Mouse (Mus musculus): ENCODE data around the gene Gja5.

The Gja5 gene

GRCm38 (mm10) chr3:96904393-96904792 is at the start of gene Gja5:
TSS of gene Gja5 (plus strand) at chr3:96904693.
- peak; percentile 11 for DNase-seq (ENCODE audit: low read depth, low spot score)

- DNase-seq (ENCODE audit: low read depth, low spot score): no peak
These were observed 48.7 kb upstream of the Gja5 start for GRCm38 (mm10) chr3:96855833-96856232.

- DNase-seq (ENCODE audit: low read depth, low spot score): no peak
These were observed 44.0 kb upstream of the Gja5 start for GRCm38 (mm10) chr3:96860498-96860897.

GRCm38 (mm10) chr3:96867863-96868262 is 36.6 kb upstream of the Gja5 start:
- no peak for DNase-seq (ENCODE audit: low read depth, low spot score)

- no peak for DNase-seq (ENCODE audit: low read depth, low spot score)
These were observed 35.9 kb upstream of the Gja5 start for GRCm38 (mm10) chr3:96868566-96868965.

GRCm38 (mm10) chr3:96869091-96869490 is 35.4 kb upstream of the Gja5 start:
- DNase-seq (ENCODE audit: low read depth, low spot score): no peak

- DNase-seq (ENCODE audit: low read depth, low spot score): no peak
These were observed 34.2 kb upstream of the Gja5 start for GRCm38 (mm10) chr3:96870270-96870669.

GRCm38 (mm10) chr3:96871070-96871469 is 33.4 kb upstream of the Gja5 start:
- DNase-seq (ENCODE audit: low read depth, low spot score): no peak

GRCm38 (mm10) chr3:96872501-96872900 is 32.0 kb upstream of the Gja5 start:
- DNase-seq (ENCODE audit: low read depth, low spot score): no peak

- DNase-seq (ENCODE audit: low read depth, low spot score): no peak
These were observed 29.5 kb upstream of the Gja5 start for GRCm38 (mm10) chr3:96874808-96875571.

- DNase-seq (ENCODE audit: low read depth, low spot score): no peak
These were observed 25.0 kb upstream of the Gja5 start for GRCm38 (mm10) chr3:96879536-96879935.

- DNase-seq (ENCODE audit: low read depth, low spot score): no peak
These were observed 24.1 kb upstream of the Gja5 start for GRCm38 (mm10) chr3:96880385-96880784.

GRCm38 (mm10) chr3:96881557-96881956 is 22.9 kb upstream of the Gja5 start:
- no peak for DNase-seq (ENCODE audit: low read depth, low spot score)

- no peak for DNase-seq (ENCODE audit: low read depth, low spot score)
These were observed 22.2 kb upstream of the Gja5 start for GRCm38 (mm10) chr3:96882061-96882849.

- DNase-seq (ENCODE audit: low read depth, low spot score): no peak
These were observed 20.8 kb upstream of the Gja5 start for GRCm38 (mm10) chr3:96883690-96884089.

- no peak for DNase-seq (ENCODE audit: low read depth, low spot score)
These were observed 2.0 kb upstream of the Gja5 start for GRCm38 (mm10) chr3:96902336-96902999.

- DNase-seq (ENCODE audit: low read depth, low spot score): peak; percentile 86
These were observed 503 bp downstream of the Gja5 start, which contains the start of gene Gpr89 for GRCm38 (mm10) chr3:96904851-96905541. TSS of gene Gpr89 (minus strand) at chr3:96905346.

- no peak for DNase-seq (ENCODE audit: low read depth, low spot score)
These were observed 1.1 kb downstream of the Gja5 start for GRCm38 (mm10) chr3:96905592-96905991.

GRCm38 (mm10) chr3:96920991-96921390 is 16.5 kb downstream of the Gja5 start:
- DNase-seq (ENCODE audit: low read depth, low spot score): no peak

GRCm38 (mm10) chr3:96924631-96925030 is 20.1 kb downstream of the Gja5 start:
- DNase-seq (ENCODE audit: low read depth, low spot score): no peak

- DNase-seq (ENCODE audit: low read depth, low spot score): no peak
These were observed 21.4 kb downstream of the Gja5 start, which contains the start of gene Gja8 for GRCm38 (mm10) chr3:96925920-96926319. TSS of gene Gja8 (minus strand) at chr3:96926020.

- no peak for DNase-seq (ENCODE audit: low read depth, low spot score)
These were observed 26.8 kb downstream of the Gja5 start for GRCm38 (mm10) chr3:96931261-96931681.

Data from c-Kit-negative CD71-positive TER-119-positive erythroid progenitor cells, embryonic 14.5 days (primary cell).